Mouse (Mus musculus) embryonic facial prominence, embryonic 12.5 days (tissue): ENCODE results near the gene Ppia. TPM values are rescaled to one million over a fixed set of nuclear protein-coding genes. Genes with fewer than 3 reads are reported as not detected.
"Not testable (repeated sequence)": the region's sequence is repeated elsewhere in the genome, so short reads cannot be mapped to it uniquely, and the experiment has no call there.

Experiments used
- ATAC-seq: fragments of 200-750 bp; cut with Nextera tagmentation; 2 replicates; pipeline ENCODE4 v1.8.0; 2017; ENCODE audit not compliant: insufficient number of reproducible peaks, insufficient read depth, low FRiP score, low TSS enrichment
- H3K27ac ChIP-seq: fragments of 300-500 bp; sonication (generic); 2 replicates; pipeline ENCODE4 v1.5.1; 2016; ENCODE audit warnings: mild to moderate bottlenecking
- H3K27me3 ChIP-seq: fragments of 300-500 bp; sonication (generic); 2 replicates; pipeline ENCODE4 v1.6.1; 2016; ENCODE audit warnings: mild to moderate bottlenecking, moderate library complexity
- H3K36me3 ChIP-seq: fragments of 300-500 bp; sonication (generic); 2 replicates; pipeline ENCODE4 v1.6.1; 2016; ENCODE audit warnings: mild to moderate bottlenecking
- H3K4me1 ChIP-seq: fragments of 300-500 bp; sonication (generic); 2 replicates; pipeline ENCODE4 v1.6.1; 2016
- H3K4me2 ChIP-seq: fragments of 300-500 bp; sonication (generic); replicated peaks from 2 replicates; pipeline ENCODE4 v1.6.1; 2016; ENCODE audit warnings: mild to moderate bottlenecking, moderate library complexity
- H3K4me3 ChIP-seq: fragments of 300-500 bp; sonication (generic); 2 replicates; pipeline ENCODE4 v1.5.1; 2016; ENCODE audit warnings: mild to moderate bottlenecking
- H3K9ac ChIP-seq: fragments of 300-500 bp; sonication (generic); 2 replicates; pipeline ENCODE4 v1.6.1; 2016; ENCODE audit warnings: mild to moderate bottlenecking, moderate library complexity
- H3K9me3 ChIP-seq: fragments of 300-500 bp; sonication (generic); 2 replicates; pipeline ENCODE4 v1.6.1; 2016; ENCODE audit warnings: mild to moderate bottlenecking, moderate library complexity
- WGBS: fragments of 180-500 bp; shearing (Covaris S2); methylation state at CpG from one replicate; pipeline ENCODE4 v1.1.7; 2016; 5-methylcytosine and 5-hydroxymethylcytosine counted together
- microRNA-seq: library from miRNA; unstranded; fragments of <30 nt; microRNA quantifications from one replicate; pipeline ENCODE4, GENCODE M21; 2017
- polyA plus RNA-seq: library from polyadenylated mRNA; unstranded; fragments of >200 nt; fragmentation: Nextera tagmentation; extraction: Ambion mirVana; gene quantifications from 2 replicates; pipeline ENCODE4 v1.2.1, GENCODE M21; 2016

Gene Ppia
- polyA plus RNA-seq, 1 experiment from 2014 or later, result 5,090 TPM

- H3K4me3 ChIP-seq, result no peak overlapping the region
- WGBS, result 92% methylated on average over 7 of the region's 7 CpGs
- no peaks in the 10 kb centered on the region; the same call in none of the 2 replicates for H3K36me3 ChIP-seq
- H3K27me3 ChIP-seq, result no peaks in the 10 kb centered on the region
- no peak overlapping the region for H3K9ac ChIP-seq
- no peak overlapping the region for H3K27ac ChIP-seq
- peaks cover 5% of the 10 kb centered on the region; the same call in 1 of the 2 replicates for H3K4me1 ChIP-seq
- no peak for ATAC-seq
- no peak overlapping the region for H3K4me2 ChIP-seq
- no peaks in the 10 kb centered on the region for H3K9me3 ChIP-seq
These were observed 30.7 kb downstream of the Ppia start for GRCm38 (mm10) chr11:6445951-6446350.

GRCm38 (mm10) chr11:6447493-6447892, 32.2 kb downstream of the Ppia start:
- no peaks in the 10 kb centered on the region for H3K27me3 ChIP-seq
- ATAC-seq, result no peak
- H3K9ac ChIP-seq, result no peak overlapping the region
- no peak overlapping the region for H3K4me2 ChIP-seq
- H3K9me3 ChIP-seq, result no peaks in the 10 kb centered on the region
- H3K27ac ChIP-seq, result no peak overlapping the region
- peaks cover 5% of the 10 kb centered on the region; the same call in 1 of the 2 replicates for H3K4me1 ChIP-seq
- 87% methylated on average over 4 of the region's 4 CpGs for WGBS
- no peak overlapping the region for H3K4me3 ChIP-seq
- H3K36me3 ChIP-seq, result no peaks in the 10 kb centered on the region

GRCm38 (mm10) chr11:6448155-6448554, 32.9 kb downstream of the Ppia start:
- not testable (repeated sequence) for ATAC-seq, H3K27me3 ChIP-seq, H3K4me1 ChIP-seq, H3K4me3 ChIP-seq, H3K9me3 ChIP-seq, H3K9ac ChIP-seq, H3K36me3 ChIP-seq, H3K27ac ChIP-seq, H3K4me2 ChIP-seq
- 96% methylated on average over 5 of the region's 5 CpGs for WGBS

GRCm38 (mm10) chr11:6456083-6456482, 40.8 kb downstream of the Ppia start:
- Histone ChIP-seq H3K4me2 (no peak overlapping the region), H3K9ac (no peak overlapping the region), H3K36me3 (no peaks in the 10 kb centered on the region), H3K4me3 (no peak overlapping the region), H3K9me3 (no peaks in the 10 kb centered on the region), H3K27ac (no peak overlapping the region), H3K4me1 (no peaks in the 10 kb centered on the region), H3K27me3 (no peaks in the 10 kb centered on the region)
- 85% methylated on average over 6 of the region's 6 CpGs for WGBS
- no peak for ATAC-seq

GRCm38 (mm10) chr11:6463159-6463837, 48.1 kb downstream of the Ppia start:
- Histone ChIP-seq H3K4me1 (no peaks in the 10 kb centered on the region), H3K4me2 (no peak overlapping the region), H3K9me3 (no peaks in the 10 kb centered on the region), H3K36me3 (peaks cover 21% of the 10 kb centered on the region), H3K9ac (no peak overlapping the region), H3K27ac (no peak overlapping the region), H3K27me3 (no peaks in the 10 kb centered on the region), H3K4me3 (no peak overlapping the region)
- 87% methylated on average over 6 of the region's 6 CpGs for WGBS
- no peak for ATAC-seq

GRCm38 (mm10) chr11:6465122-6465521, 49.9 kb downstream of the Ppia start:
- H3K27ac ChIP-seq, result no peak overlapping the region
- H3K27me3 ChIP-seq, result no peaks in the 10 kb centered on the region
- no peak for ATAC-seq
- no peak overlapping the region for H3K4me3 ChIP-seq
- no peak overlapping the region for H3K9ac ChIP-seq
- H3K4me2 ChIP-seq, result no peak overlapping the region
- H3K9me3 ChIP-seq, result no peaks in the 10 kb centered on the region
- peaks cover 2% of the 10 kb centered on the region; the same call in 1 of the 2 replicates for H3K4me1 ChIP-seq
- WGBS, result 34% methylated on average over 4 of the region's 4 CpGs
- H3K36me3 ChIP-seq, result peaks cover 21% of the 10 kb centered on the region

GRCm38 (mm10) chr11:6468541-6468940, 53.3 kb downstream of the Ppia start:
- 83% methylated on average over 2 of the region's 2 CpGs for WGBS
- no peaks in the 10 kb centered on the region for H3K27me3 ChIP-seq
- H3K27ac ChIP-seq, result no peak overlapping the region
- ATAC-seq, result no peak
- H3K4me1 ChIP-seq, result peaks cover 28% of the 10 kb centered on the region
- no peak overlapping the region for H3K4me2 ChIP-seq
- no peaks in the 10 kb centered on the region for H3K9me3 ChIP-seq
- H3K9ac ChIP-seq, result no peak overlapping the region
- no peak overlapping the region for H3K4me3 ChIP-seq
- peaks cover 21% of the 10 kb centered on the region for H3K36me3 ChIP-seq

Small RNA genes within 50 kb of the gene (microRNA-seq; reads per million reads assigned to microRNA genes)
- 0.91 reads per million for gene Mir7651

Other genes starting within 250 kb of the Ppia start
- 0.28 and 0.39 TPM in 2 replicates for gene A730071L15Rik, start 215.4 kb upstream of the Ppia start, polyA plus RNA-seq
- gene Nudcd3, start 215.0 kb upstream of the Ppia start, polyA plus RNA-seq, result 49.5 and 50.8 TPM in 2 replicates
- gene Npc1l1, start 185.3 kb upstream of the Ppia start, polyA plus RNA-seq, result 0.05 and 0.08 TPM in 2 replicates
- gene Ddx56, start 147.7 kb upstream of the Ppia start, polyA plus RNA-seq, result 105 and 106 TPM in 2 replicates
- gene Tmed4, start 140.6 kb upstream of the Ppia start, polyA plus RNA-seq, result 114 and 116 TPM in 2 replicates
- 96.0 and 99.9 TPM in 2 replicates for gene Ogdh, start 123.8 kb upstream of the Ppia start, polyA plus RNA-seq
- 11.9 and 12.5 TPM in 2 replicates for gene Zmiz2, start 26.4 kb upstream of the Ppia start, polyA plus RNA-seq
- gene H2afv, start 29.0 kb downstream of the Ppia start, polyA plus RNA-seq, result 693 and 728 TPM in 2 replicates
- 19.5 and 21.7 TPM in 2 replicates for gene Purb, start 60.5 kb downstream of the Ppia start, polyA plus RNA-seq
- gene Myo1g, start 105.5 kb downstream of the Ppia start, polyA plus RNA-seq, result 0.75 and 1.1 TPM in 2 replicates
- gene Ccm2, start 131.4 kb downstream of the Ppia start, polyA plus RNA-seq, result 90.6 and 96.0 TPM in 2 replicates
- 10.0 and 16.6 TPM in 2 replicates for gene Nacad, start 190.6 kb downstream of the Ppia start, polyA plus RNA-seq
- 43.0 and 43.8 TPM in 2 replicates for gene Tbrg4, start 210.6 kb downstream of the Ppia start, polyA plus RNA-seq
- gene Wap, start 223.2 kb downstream of the Ppia start, polyA plus RNA-seq, result not detected in 2 replicates
- 5.5 and 7.3 TPM in 2 replicates for gene Ramp3, start 243.1 kb downstream of the Ppia start, polyA plus RNA-seq